Mouse (Mus musculus) forebrain, embryonic 14.5 days (tissue): Measurements from ENCODE around the gene Tysnd1. TPM values are rescaled to one million over a fixed set of nuclear protein-coding genes. Genes with fewer than 3 reads are reported as not detected.
A peak's percentile ranks its signal among the peaks of the same experiment; 100 is the strongest.

Experiments used
- ATAC-seq: fragments of 200-750 bp; cut with Nextera tagmentation; 2 replicates; pipeline ENCODE4 v1.8.0; 2017; ENCODE audit warnings: mild to moderate bottlenecking, moderate library complexity
- DNase-seq: peaks from one replicate; pipeline ENCODE4 v3.0.0-alpha.2; 2015; ENCODE audit warnings: low spot score
- H3K27ac ChIP-seq: fragments of 300-500 bp; sonication (generic); 2 replicates; pipeline ENCODE4 v1.5.1; 2014; ENCODE audit warnings: low read depth, mild to moderate bottlenecking, control low read depth, low read length, moderate library complexity
- H3K27me3 ChIP-seq: fragments of 300-500 bp; sonication (generic); replicated peaks from 2 replicates; pipeline ENCODE4 v1.6.1; 2014; ENCODE audit warnings: low read length, control low read depth, mixed read lengths; ENCODE audit not compliant: control insufficient read depth, insufficient read depth
- H3K36me3 ChIP-seq: fragments of 300-500 bp; sonication (generic); 2 replicates; pipeline ENCODE4 v1.6.1; 2014; ENCODE audit warnings: low read length, control low read depth; ENCODE audit not compliant: control insufficient read depth, insufficient read depth
- H3K4me1 ChIP-seq: fragments of 300-500 bp; sonication (generic); 2 replicates; pipeline ENCODE4 v1.6.1; 2014; ENCODE audit warnings: antibody characterized with exemption, low read length, control low read depth; ENCODE audit not compliant: control insufficient read depth, insufficient read depth
- H3K4me2 ChIP-seq: fragments of 300-500 bp; sonication (generic); 2 replicates; pipeline ENCODE4 v1.6.1; 2014; ENCODE audit warnings: mild to moderate bottlenecking, control low read depth, low read length
- H3K4me3 ChIP-seq: fragments of 300-500 bp; sonication (generic); 2 replicates; pipeline ENCODE4 v1.5.1; 2014; ENCODE audit warnings: low read depth, low read length, control low read depth
- H3K9ac ChIP-seq: fragments of 300-500 bp; sonication (generic); 2 replicates; pipeline ENCODE4 v1.6.1; 2014; ENCODE audit warnings: mild to moderate bottlenecking, low read length, control low read depth, moderate library complexity
- H3K9me3 ChIP-seq: fragments of 300-500 bp; sonication (generic); replicated peaks from 2 replicates; pipeline ENCODE4 v1.6.1; 2016; ENCODE audit warnings: low read length, control low read depth, mixed read lengths; ENCODE audit not compliant: control insufficient read depth
- WGBS: fragments of 180-500 bp; shearing (Covaris S2); extraction: QIAGEN DNeasy Blood & Tissue Kit; methylation state at CpG from one replicate; pipeline ENCODE4 v1.1.7; 2014; 5-methylcytosine and 5-hydroxymethylcytosine counted together
- polyA plus RNA-seq: library from polyadenylated mRNA; unstranded; fragments of >200 nt; fragmentation: Nextera tagmentation; extraction: Ambion mirVana; gene quantifications from 2 replicates; pipeline ENCODE4 v1.2.1, GENCODE M21; 2014

Gene Tysnd1
- polyA plus RNA-seq, 1 experiment from 2014 or later: 24.6 TPM

- WGBS: 84% methylated on average over 3 of the region's 3 CpGs
- peaks cover 47% of the 10 kb centered on the region for H3K36me3 ChIP-seq
- no peak overlapping the region for H3K9ac ChIP-seq
- H3K27me3 ChIP-seq: no peaks in the 10 kb centered on the region
- no peak for DNase-seq
- no peak for ATAC-seq
- H3K9me3 ChIP-seq: no peaks in the 10 kb centered on the region
- no peak overlapping the region for H3K4me2 ChIP-seq
- no peak overlapping the region for H3K4me3 ChIP-seq
- peaks cover 6% of the 10 kb centered on the region for H3K4me1 ChIP-seq
- H3K27ac ChIP-seq: no peak overlapping the region
Measured at GRCm38 (mm10) chr10:61675935-61676334, 19.4 kb upstream of the Tysnd1 start.

GRCm38 (mm10) chr10:61679545-61679944 lies 15.8 kb upstream of the Tysnd1 start:
- Histone ChIP-seq H3K36me3 (peaks cover 14% of the 10 kb centered on the region), H3K27me3 (no peaks in the 10 kb centered on the region), H3K4me2 (peak overlapping the region; percentile 95), H3K9ac (peak overlapping the region; percentile 95), H3K27ac (peak overlapping the region; percentile 48; the same call in 1 of the 2 replicates), H3K9me3 (no peaks in the 10 kb centered on the region), H3K4me3 (peak overlapping the region; percentile 93), H3K4me1 (peaks cover 12% of the 10 kb centered on the region)
- ATAC-seq (peak; percentile 9), DNase-seq (no peak)
- 35% methylated on average over 9 of the region's 9 CpGs for WGBS

- ATAC-seq: peak; percentile 100
- Histone ChIP-seq H3K4me1 (peaks cover 12% of the 10 kb centered on the region), H3K27ac (peak within 1 kb of the TSS; percentile 60; the same call in 1 of the 2 replicates), H3K4me2 (peak within 1 kb of the TSS; percentile 95), H3K27me3 (no peaks in the 10 kb centered on the region), H3K4me3 (peak within 1 kb of the TSS; percentile 93), H3K9ac (peak within 1 kb of the TSS; percentile 95), H3K36me3 (peaks cover 12% of the 10 kb centered on the region), H3K9me3 (no peaks in the 10 kb centered on the region)
- peak; percentile 99 for DNase-seq
- 1% methylated on average over 84 of the region's 84 CpGs for WGBS
Measured at GRCm38 (mm10) chr10:61680015-61680913, 15.1 kb upstream of the Tysnd1 start, which contains the start of gene Sar1a. Sar1a (plus strand) TSS chr10:61680299.

- Histone ChIP-seq H3K9ac (no peak overlapping the region), H3K27ac (no peak overlapping the region), H3K36me3 (peaks cover 82% of the 10 kb centered on the region), H3K4me2 (no peak overlapping the region), H3K9me3 (no peaks in the 10 kb centered on the region), H3K4me1 (no peaks in the 10 kb centered on the region), H3K27me3 (no peaks in the 10 kb centered on the region), H3K4me3 (no peak overlapping the region)
- ATAC-seq (no peak), DNase-seq (no peak)
- 89% methylated on average over 8 of the region's 8 CpGs for WGBS
Measured at GRCm38 (mm10) chr10:61689405-61689804, 5.9 kb upstream of the Tysnd1 start.

GRCm38 (mm10) chr10:61693563-61693962 lies 1.8 kb upstream of the Tysnd1 start:
- no peak overlapping the region for H3K9ac ChIP-seq
- H3K4me1 ChIP-seq: peaks cover 11% of the 10 kb centered on the region
- peaks cover 45% of the 10 kb centered on the region for H3K36me3 ChIP-seq
- H3K4me2 ChIP-seq: no peak overlapping the region
- H3K27me3 ChIP-seq: no peaks in the 10 kb centered on the region
- ATAC-seq (no peak), DNase-seq (no peak)
- H3K9me3 ChIP-seq: no peaks in the 10 kb centered on the region
- H3K27ac ChIP-seq: no peak overlapping the region
- 78% methylated on average over 4 of the region's 4 CpGs for WGBS
- no peak overlapping the region for H3K4me3 ChIP-seq

- Histone ChIP-seq H3K27ac (no peak overlapping the region), H3K9ac (peak overlapping the region; percentile 77), H3K27me3 (no peaks in the 10 kb centered on the region), H3K4me2 (peak overlapping the region; percentile 99), H3K36me3 (peaks cover 28% of the 10 kb centered on the region), H3K4me1 (peaks cover 11% of the 10 kb centered on the region), H3K9me3 (no peaks in the 10 kb centered on the region), H3K4me3 (peak overlapping the region; percentile 82)
- no peak for DNase-seq
- peak; percentile 4; the same call in 1 of the 2 replicates for ATAC-seq
- under 1% methylated on average over 98 of the region's 111 CpGs for WGBS
Measured at GRCm38 (mm10) chr10:61695703-61696559, 617 bp downstream of the Tysnd1 start.

- no peak for ATAC-seq
- Histone ChIP-seq H3K36me3 (peaks cover 22% of the 10 kb centered on the region), H3K27ac (no peak overlapping the region), H3K9me3 (no peaks in the 10 kb centered on the region), H3K27me3 (no peaks in the 10 kb centered on the region), H3K4me3 (peak overlapping the region; percentile 82), H3K9ac (peak overlapping the region; percentile 77), H3K4me2 (peak overlapping the region; percentile 99), H3K4me1 (peaks cover 11% of the 10 kb centered on the region)
- DNase-seq: no peak
- WGBS: 8% methylated on average over 19 of the region's 19 CpGs
Measured at GRCm38 (mm10) chr10:61696560-61696823, 1.2 kb downstream of the Tysnd1 start.

GRCm38 (mm10) chr10:61697028-61697427 lies 1.7 kb downstream of the Tysnd1 start:
- no peaks in the 10 kb centered on the region for H3K9me3 ChIP-seq

More at GRCm38 (mm10) chr10:61697028-61697427, 1.7 kb downstream of the Tysnd1 start:
- 91% methylated on average over 2 of the region's 2 CpGs for WGBS
- no peak for DNase-seq
- peaks cover 11% of the 10 kb centered on the region for H3K4me1 ChIP-seq
- H3K27ac ChIP-seq: no peak overlapping the region
- no peak overlapping the region for H3K9ac ChIP-seq
- ATAC-seq: no peak
- no peaks in the 10 kb centered on the region for H3K27me3 ChIP-seq
- H3K4me3 ChIP-seq: 0 out of 2 replicates have a peak overlapping the region, but pooled peaks have one; percentile 82
- H3K4me2 ChIP-seq: peak overlapping the region; percentile 99
- peaks cover 21% of the 10 kb centered on the region for H3K36me3 ChIP-seq
